In the genomic region with DNA sequence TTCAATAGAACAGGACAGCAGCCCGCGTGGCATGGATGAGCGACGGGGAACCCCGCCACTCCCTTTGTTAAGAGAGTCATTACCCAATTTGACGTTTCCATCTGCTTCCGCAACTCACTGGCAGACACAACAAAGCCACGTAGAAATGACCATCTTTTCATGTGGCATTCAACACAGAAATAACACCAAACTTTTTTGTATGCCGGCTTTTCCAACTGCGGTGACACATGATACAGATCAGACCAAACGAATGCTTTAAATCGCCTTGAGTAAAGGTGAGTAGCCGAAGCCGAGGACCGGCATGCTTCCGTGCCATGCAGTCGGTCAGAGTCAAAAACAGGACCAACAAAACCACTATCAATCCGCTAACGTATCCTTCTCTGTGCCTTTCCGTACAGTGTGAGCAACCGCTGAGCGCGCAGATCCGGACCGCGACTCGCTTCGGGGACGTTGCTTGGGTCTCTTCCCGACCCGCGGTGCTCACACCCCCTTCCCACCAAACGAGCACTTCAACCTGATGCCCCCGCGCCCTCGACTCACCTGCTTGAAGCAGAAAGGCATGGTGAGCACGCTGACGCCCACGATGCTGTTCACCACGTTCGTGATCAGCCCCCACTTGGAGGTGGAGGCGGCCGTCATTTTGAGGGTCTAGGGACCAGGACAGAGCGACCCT, we compare ENCODE assay signal across 8 mouse cellular contexts. TPM values are rescaled to one million over a fixed set of nuclear protein-coding genes. Genes with fewer than 3 reads are reported as not detected.
DNase-seq lines count a peak whose midpoint lies in the region; ATAC-seq and TF ChIP-seq lines count a peak whose summit lies in the region.

No protein-coding gene starts in this region.

- H3K36me3 ChIP-seq in heart, adult 2 months (ENCODE audit: control insufficient read depth, insufficient read depth, low read length) = no peaks in the 10 kb centered on the region
- peaks cover 13 to 30% of the 10 kb centered on the region in 2 experiments for H3K36me3 ChIP-seq in CH12.LX (replicated peaks in 1 of 2; ENCODE audit: control insufficient read depth in 1 of 2, insufficient read depth in 1 of 2, low read length in 1 of 2)
- H3K36me3 ChIP-seq in hindbrain, embryonic 10.5 days = peaks cover 18% of the 10 kb centered on the region
- no peaks in the 10 kb centered on the region for H3K36me3 ChIP-seq in liver, embryonic 16.5 days (ENCODE audit: control insufficient read depth, insufficient read depth)

- H3K4me3 ChIP-seq in heart, adult 2 months = peak overlapping the region; percentile 79
- peak overlapping the region; percentile 72 to 99 (median 90) for H3K4me3 ChIP-seq in CH12.LX (replicated peaks in 1 of 3; ENCODE audit: low read depth in 2 of 3, low read length in 2 of 3, poor library complexity in 1 of 3)
- peak overlapping the region; percentile 94 for H3K4me3 ChIP-seq in hindbrain, embryonic 10.5 days
- peak overlapping the region; percentile 81 for H3K4me3 ChIP-seq in liver, embryonic 16.5 days (ENCODE audit: low read depth, low read length)

- peak overlapping the region; percentile 88 for H3K4me2 ChIP-seq in CH12.LX (ENCODE audit: insufficient read depth, low read depth, poor library complexity, severe bottlenecking)
- H3K4me2 ChIP-seq in liver, embryonic 16.5 days (ENCODE audit: low read depth, low read length) = peak overlapping the region; percentile 82

- dilution Hi-C loops in CH12.LX (cut with MboI; ENCODE audit: extremely low pct_ligation_motif_present, extremely low pct_unique_long_range_greater_than_20kb, low sequenced_read_pairs) = no loop called here

- WGBS in heart, adult 2 months = under 1% methylated on average over 44 of the region's 44 CpGs
- under 1% methylated on average over 44 of the region's 44 CpGs for WGBS in hindbrain, embryonic 10.5 days
- WGBS in liver, embryonic 16.5 days (ENCODE audit: insufficient replicate concordance) = under 1% methylated on average over 44 of the region's 44 CpGs

- peaks cover 4% of the 10 kb centered on the region for H3K79me2 ChIP-seq in heart, adult 2 months (replicated peaks; ENCODE audit: control insufficient read depth, insufficient read depth, low read length)
- peaks cover 48% of the 10 kb centered on the region for H3K79me2 ChIP-seq in CH12.LX (replicated peaks; ENCODE audit: control insufficient read depth, extremely low read depth, insufficient read depth, poor library complexity, severe bottlenecking)

- peak overlapping the region; percentile 68 for H3K27ac ChIP-seq in heart, adult 2 months
- H3K27ac ChIP-seq in CH12.LX (ENCODE audit: insufficient read depth, low read depth) = peak overlapping the region; percentile 61
- H3K27ac ChIP-seq in hindbrain, embryonic 10.5 days = peak overlapping the region; percentile 91
- peak overlapping the region; percentile 83 for H3K27ac ChIP-seq in liver, embryonic 16.5 days (ENCODE audit: low read length)

- intact Hi-C loops in heart, adult 2 months (cut with DNase I) = loop anchor here (2.0 kb wide), 1 partner anchor 38 kb away; no protein-coding TSS in a partner anchor

- ATAC-seq in liver, embryonic 16.5 days (ENCODE audit: low read depth) = peak; percentile 20

- peaks cover 8% of the 10 kb centered on the region for H3K4me1 ChIP-seq in heart, adult 2 months (ENCODE audit: control insufficient read depth, insufficient read depth, low read length)
- H3K4me1 ChIP-seq in CH12.LX (ENCODE audit: control insufficient read depth in 1 of 2, insufficient read depth in 2 of 2) = peaks cover 7 to 32% of the 10 kb centered on the region in 2 experiments
- peaks cover 33% of the 10 kb centered on the region for H3K4me1 ChIP-seq in hindbrain, embryonic 10.5 days (replicated peaks)
- H3K4me1 ChIP-seq in liver, embryonic 16.5 days (ENCODE audit: control insufficient read depth, low read depth, low read length) = peaks cover 20% of the 10 kb centered on the region

- no peak for TF ChIP-seq RAD21 in CH12.LX (IDR thresholded peaks at IDR 0.05; ENCODE audit: low read depth, low read length)

- peak in 1 of 2 experiments; percentile 32 for DNase-seq in heart, adult 2 months
- DNase-seq in heart, adult 9 months (ENCODE audit: low spot score in 2 of 2) = no peak
- DNase-seq in CH12.LX (ENCODE audit: extremely low read depth) = peak; percentile 63
- peak; percentile 38 for DNase-seq in embryo, embryonic 9.5 days (ENCODE audit: extremely low spot score)
- DNase-seq in hindbrain, embryonic 10.5 days (ENCODE audit: low spot score) = peak; percentile 38
- DNase-seq in neural tube, embryonic 10.5 days (ENCODE audit: extremely low spot score, low spot score) = peak; percentile 31
- DNase-seq in urinary bladder, postnatal 36 days (ENCODE audit: low spot score in 2 of 2) = no peak

- peaks cover 2% of the 10 kb centered on the region for H3K9me3 ChIP-seq in CH12.LX (replicated peaks; ENCODE audit: low read length)
- no peaks in the 10 kb centered on the region for H3K9me3 ChIP-seq in hindbrain, embryonic 10.5 days
- no peaks in the 10 kb centered on the region for H3K9me3 ChIP-seq in liver, embryonic 16.5 days (replicated peaks; ENCODE audit: control insufficient read depth, low read length)

- TF ChIP-seq POLR2A in heart, adult 2 months (IDR thresholded peaks at IDR 0.05; ENCODE audit: insufficient read depth, low read depth, low read length) = 0 out of 2 replicates have a peak, but pooled peaks have one; percentile 29
- no peak for TF ChIP-seq POLR2A in CH12.LX (IDR thresholded peaks at IDR 0.05; ENCODE audit: low read depth, low read length)

- no peaks in the 10 kb centered on the region for H3K27me3 ChIP-seq in heart, adult 2 months (ENCODE audit: control insufficient read depth, insufficient read depth, low read length)
- H3K27me3 ChIP-seq in CH12.LX (replicated peaks) = no peaks in the 10 kb centered on the region
- H3K27me3 ChIP-seq in hindbrain, embryonic 10.5 days (ENCODE audit: insufficient read depth, poor library complexity, severe bottlenecking) = no peaks in the 10 kb centered on the region
- H3K27me3 ChIP-seq in liver, embryonic 16.5 days (ENCODE audit: control insufficient read depth, insufficient read depth, low read depth, low read length) = no peaks in the 10 kb centered on the region

- TF ChIP-seq CTCF in heart, adult 2 months (IDR thresholded peaks at IDR 0.05) = no peak
- TF ChIP-seq CTCF in CH12.LX (conservative IDR thresholded peaks at IDR 0.05 in 1 of 2, IDR thresholded peaks at IDR 0.05 in 1 of 2; ENCODE audit: low read depth in 2 of 2, low read length in 2 of 2) = no peak

- in situ Hi-C loops in CH12.LX (cut with MboI; ENCODE audit: low pct_ligation_motif_present, low pct_unique_long_range_greater_than_20kb, low sequenced_read_pairs) = no loop called here

- H3K9ac ChIP-seq in heart, adult 2 months (ENCODE audit: low read depth, low read length) = peak overlapping the region; percentile 77
- peak overlapping the region; percentile 84 for H3K9ac ChIP-seq in CH12.LX (ENCODE audit: insufficient read depth, low read depth)
- peak overlapping the region; percentile 89 for H3K9ac ChIP-seq in liver, embryonic 16.5 days (ENCODE audit: low read depth, low read length)

- TF ChIP-seq EP300 in heart, adult 2 months (IDR thresholded peaks at IDR 0.05; ENCODE audit: insufficient read depth, low read depth, low read length) = no peak
- TF ChIP-seq EP300 in CH12.LX (IDR thresholded peaks at IDR 0.05; ENCODE audit: low read length) = no peak

TF ChIP-seq in CH12.LX, 34 proteins besides CTCF, POLR2A, EP300 and RAD21:
- TF ChIP-seq SMC3 (IDR thresholded peaks at IDR 0.05; ENCODE audit: low read depth, low read length) = no peak
- peak; percentile 76 for TF ChIP-seq MAX (IDR thresholded peaks at IDR 0.05; ENCODE audit: low read length)
- TF ChIP-seq MXI1 (IDR thresholded peaks at IDR 0.05; ENCODE audit: low read depth, low read length) = peak; percentile 94
- TF ChIP-seq GABPA (IDR thresholded peaks at IDR 0.05; ENCODE audit: insufficient replicate concordance, low read depth, low read length) = no peak
- peak; percentile 36; the same call in 1 of the 2 replicates for TF ChIP-seq ELF1 (IDR thresholded peaks at IDR 0.05; ENCODE audit: low read depth, low read length)
- peak; percentile 90 for TF ChIP-seq SIN3A (IDR thresholded peaks at IDR 0.05; ENCODE audit: low read length)
- TF ChIP-seq MYC (IDR thresholded peaks at IDR 0.05; ENCODE audit: low read depth, low read length) = peak; percentile 55; the same call in 1 of the 2 replicates
- TF ChIP-seq JUND (conservative IDR thresholded peaks at IDR 0.05; ENCODE audit: low read depth, low read length) = no peak
- TF ChIP-seq MEF2A (IDR thresholded peaks at IDR 0.05; ENCODE audit: borderline replicate concordance, low read depth, low read length) = peak; percentile 31; the same call in 1 of the 2 replicates

RNA-seq across cellular contexts. Expression of gene Slc38a10, which starts 0.6 kb away (rescaled TPM):
- 10 to 100 TPM; 83.1 to 89.6 TPM for total RNA-seq in heart, adult 2 months (2021)
- 84.5 and 128 TPM in 2 replicates for polyA plus RNA-seq in heart, adult 2 months (2012; rRNA removed)
- total RNA-seq in CH12.LX (2012; rRNA removed) (86.2 and 97.6 TPM in 2 replicates), CH12.LX (2014; rRNA removed) (42.8 and 47.1 TPM in 2 replicates)
- 75.6 and 83.7 TPM in 2 replicates for polyA plus RNA-seq in CH12.LX (2012; ENCODE audit: insufficient read length, low read depth)
- 99.1 and 114 TPM in 2 replicates for polyA plus RNA-seq in hindbrain, embryonic 10.5 days (2016; fragmentation: Nextera tagmentation; extraction: Ambion mirVana)
- polyA plus RNA-seq in liver, embryonic 16.5 days (2015; fragmentation: Nextera tagmentation; extraction: Ambion mirVana) = 36.6 and 42.0 TPM in 2 replicates

RNA-seq across cellular contexts. Expression of gene Ndufaf8, which starts 51.8 kb away (rescaled TPM):
- total RNA-seq in heart, adult 2 months (2021) = 10 to 100 TPM; 82.7 to 93.9 TPM
- polyA plus RNA-seq in heart, adult 2 months (2012; rRNA removed) = 35.5 and 51.0 TPM in 2 replicates
- total RNA-seq in CH12.LX (2012; rRNA removed) (88.0 and 103 TPM in 2 replicates), CH12.LX (2014; rRNA removed) (38.6 and 46.3 TPM in 2 replicates)
- polyA plus RNA-seq in CH12.LX (2012; ENCODE audit: insufficient read length, low read depth) = 50.2 and 59.5 TPM in 2 replicates
- 86.4 and 92.2 TPM in 2 replicates for polyA plus RNA-seq in hindbrain, embryonic 10.5 days (2016; fragmentation: Nextera tagmentation; extraction: Ambion mirVana)
- 36.3 and 45.3 TPM in 2 replicates for polyA plus RNA-seq in liver, embryonic 16.5 days (2015; fragmentation: Nextera tagmentation; extraction: Ambion mirVana)

RNA-seq across cellular contexts. Expression of gene Tepsin, which starts 52.0 kb away (rescaled TPM):
- total RNA-seq in heart, adult 2 months (2021) = 1 to 10 TPM; 6.1 to 6.3 TPM
- 19.1 and 22.8 TPM in 2 replicates for polyA plus RNA-seq in heart, adult 2 months (2012; rRNA removed)
- 22.1 and 22.3 TPM in 2 replicates for total RNA-seq in CH12.LX (2012; rRNA removed)
- 13.7 and 14.5 TPM in 2 replicates for total RNA-seq in CH12.LX (2014; rRNA removed)
- 13.0 and 14.2 TPM in 2 replicates for polyA plus RNA-seq in CH12.LX (2012; ENCODE audit: insufficient read length, low read depth)
- polyA plus RNA-seq in hindbrain, embryonic 10.5 days (2016; fragmentation: Nextera tagmentation; extraction: Ambion mirVana) = 21.4 and 25.3 TPM in 2 replicates
- 6.3 and 7.2 TPM in 2 replicates for polyA plus RNA-seq in liver, embryonic 16.5 days (2015; fragmentation: Nextera tagmentation; extraction: Ambion mirVana)

Comparison
In these comparisons a context has a peak if more than half of its experiments do, and no peak if none do; other contexts are left out.
1. DNase-seq: peak in CH12.LX (single experiment), embryo, embryonic 9.5 days (single experiment), hindbrain, embryonic 10.5 days (single experiment) and neural tube, embryonic 10.5 days (single experiment); none in heart, adult 9 months (0 of 2) and urinary bladder, postnatal 36 days (0 of 2).
2. Peak in every context shown above with its lines, with median percentiles within 50 percentile points of each other: H3K27ac ChIP-seq, H3K4me3 ChIP-seq and H3K9ac ChIP-seq.